Mouse (Mus musculus) limb, embryonic 13.5 days (tissue): ENCODE measurements around the gene Acacb. TPM values are rescaled to one million over a fixed set of nuclear protein-coding genes. Genes with fewer than 3 reads are reported as not detected.
A peak's percentile ranks its signal among the peaks of the same experiment; 100 is the strongest.

Experiments
- ATAC-seq: fragments of 200-750 bp; cut with Nextera tagmentation; 2 replicates; pipeline ENCODE4 v1.8.0; 2017; ENCODE audit warnings: low read depth, moderate number of reproducible peaks, moderate TSS enrichment; ENCODE audit not compliant: low FRiP score
- H3K27ac ChIP-seq: fragments of 300-500 bp; sonication (generic); 2 replicates; pipeline ENCODE4 v1.5.1; 2015; ENCODE audit warnings: inconsistent platforms, mild to moderate bottlenecking, moderate library complexity
- H3K27me3 ChIP-seq: fragments of 300-500 bp; sonication (generic); 2 replicates; pipeline ENCODE4 v1.6.1; 2015; ENCODE audit warnings: mild to moderate bottlenecking, inconsistent platforms
- H3K36me3 ChIP-seq: fragments of 300-500 bp; sonication (generic); 2 replicates; pipeline ENCODE4 v1.6.1; 2015; ENCODE audit warnings: inconsistent platforms, mild to moderate bottlenecking, moderate library complexity
- H3K4me1 ChIP-seq: fragments of 300-500 bp; sonication (generic); 2 replicates; pipeline ENCODE4 v1.6.1; 2015; ENCODE audit warnings: inconsistent platforms
- H3K4me2 ChIP-seq: fragments of 300-500 bp; sonication (generic); replicated peaks from 2 replicates; pipeline ENCODE4 v1.6.1; 2015; ENCODE audit warnings: inconsistent platforms, mild to moderate bottlenecking, moderate library complexity
- H3K4me3 ChIP-seq: fragments of 300-500 bp; sonication (generic); 2 replicates; pipeline ENCODE4 v1.5.1; 2015; ENCODE audit warnings: moderate library complexity, mild to moderate bottlenecking, inconsistent platforms
- H3K9ac ChIP-seq: fragments of 300-500 bp; sonication (generic); 2 replicates; pipeline ENCODE4 v1.6.1; 2015; ENCODE audit warnings: mild to moderate bottlenecking, inconsistent platforms
- H3K9me3 ChIP-seq: fragments of 300-500 bp; sonication (generic); 2 replicates; pipeline ENCODE4 v1.6.1; 2016; ENCODE audit warnings: inconsistent platforms
- WGBS: fragments of 180-500 bp; shearing (Covaris S2); methylation state at CpG from one replicate; pipeline ENCODE4 v1.1.7; 2015; 5-methylcytosine and 5-hydroxymethylcytosine counted together
- polyA plus RNA-seq: library from polyadenylated mRNA; unstranded; fragments of >200 nt; fragmentation: Nextera tagmentation; extraction: Ambion mirVana; gene quantifications from 2 replicates; pipeline ENCODE4 v1.2.1, GENCODE M21; 2015

Acacb gene
- polyA plus RNA-seq, 1 experiment from 2014 or later: 4.3 TPM

- Histone ChIP-seq H3K4me2 (no peak overlapping the region), H3K36me3 (no peaks in the 10 kb centered on the region), H3K9ac (no peak overlapping the region), H3K4me3 (no peak overlapping the region), H3K4me1 (no peaks in the 10 kb centered on the region), H3K27ac (no peak overlapping the region), H3K27me3 (no peaks in the 10 kb centered on the region), H3K9me3 (no peaks in the 10 kb centered on the region)
- 74% methylated on average over 6 of the region's 6 CpGs for WGBS
- no peak for ATAC-seq
These were observed 16.9 kb downstream of the Acacb start for GRCm38 (mm10) chr5:114163117-114163696.

- Histone ChIP-seq H3K4me3 (no peak overlapping the region), H3K4me1 (peaks cover 4% of the 10 kb centered on the region; the same call in 1 of the 2 replicates), H3K9me3 (no peaks in the 10 kb centered on the region), H3K27ac (no peak overlapping the region), H3K36me3 (no peaks in the 10 kb centered on the region), H3K27me3 (peaks cover 8% of the 10 kb centered on the region), H3K4me2 (no peak overlapping the region), H3K9ac (no peak overlapping the region)
- ATAC-seq: no peak
- 82% methylated on average over 7 of the region's 7 CpGs for WGBS
These were observed 24.0 kb downstream of the Acacb start for GRCm38 (mm10) chr5:114170345-114170744.

GRCm38 (mm10) chr5:114172936-114173335 is 26.6 kb downstream of the Acacb start:
- WGBS: 83% methylated on average over 3 of the region's 3 CpGs
- no peaks in the 10 kb centered on the region for H3K36me3 ChIP-seq
- no peak for ATAC-seq
- peaks cover 8% of the 10 kb centered on the region for H3K27me3 ChIP-seq
- H3K9me3 ChIP-seq: no peaks in the 10 kb centered on the region; the same call in 1 of the 2 replicates
- H3K4me2 ChIP-seq: no peak overlapping the region
- H3K4me1 ChIP-seq: peaks cover 9% of the 10 kb centered on the region
- H3K27ac ChIP-seq: no peak overlapping the region
- no peak overlapping the region for H3K9ac ChIP-seq
- H3K4me3 ChIP-seq: no peak overlapping the region

- ATAC-seq: no peak
- Histone ChIP-seq H3K27ac (no peak overlapping the region), H3K4me1 (peaks cover 9% of the 10 kb centered on the region), H3K27me3 (peaks cover 8% of the 10 kb centered on the region), H3K36me3 (no peaks in the 10 kb centered on the region), H3K4me3 (no peak overlapping the region), H3K9me3 (no peaks in the 10 kb centered on the region; the same call in 1 of the 2 replicates), H3K4me2 (no peak overlapping the region), H3K9ac (no peak overlapping the region)
- WGBS: 71% methylated on average over 7 of the region's 7 CpGs
These were observed 27.1 kb downstream of the Acacb start for GRCm38 (mm10) chr5:114173458-114173857.

GRCm38 (mm10) chr5:114173877-114174581 is 27.7 kb downstream of the Acacb start:
- 30% methylated on average over 16 of the region's 16 CpGs for WGBS

GRCm38 (mm10) chr5:114174639-114175038 is 28.3 kb downstream of the Acacb start:
- Histone ChIP-seq H3K4me1 (peaks cover 9% of the 10 kb centered on the region), H3K9ac (no peak overlapping the region), H3K27ac (no peak overlapping the region), H3K4me2 (peak overlapping the region; percentile 44), H3K36me3 (no peaks in the 10 kb centered on the region), H3K27me3 (peaks cover 8% of the 10 kb centered on the region), H3K9me3 (no peaks in the 10 kb centered on the region; the same call in 1 of the 2 replicates), H3K4me3 (no peak overlapping the region; the same call in 1 of the 2 replicates)
- no peak for ATAC-seq
- 13% methylated on average over 16 of the region's 16 CpGs for WGBS

More at GRCm38 (mm10) chr5:114173877-114174581, 27.7 kb downstream of the Acacb start:
- Histone ChIP-seq H3K27ac (no peak overlapping the region), H3K36me3 (no peaks in the 10 kb centered on the region), H3K4me3 (no peak overlapping the region), H3K9me3 (no peaks in the 10 kb centered on the region; the same call in 1 of the 2 replicates), H3K27me3 (peaks cover 8% of the 10 kb centered on the region), H3K4me2 (peak overlapping the region; percentile 44), H3K9ac (no peak overlapping the region), H3K4me1 (peaks cover 9% of the 10 kb centered on the region)
- no peak for ATAC-seq

- Histone ChIP-seq H3K9ac (peak overlapping the region; percentile 53), H3K27ac (no peak overlapping the region), H3K27me3 (peaks cover 8% of the 10 kb centered on the region), H3K36me3 (no peaks in the 10 kb centered on the region), H3K4me2 (peak overlapping the region; percentile 80), H3K9me3 (no peaks in the 10 kb centered on the region; the same call in 1 of the 2 replicates), H3K4me1 (peaks cover 9% of the 10 kb centered on the region), H3K4me3 (peak overlapping the region; percentile 53)
- peak; percentile 96 for ATAC-seq
- 0% methylated on average over 26 of the region's 26 CpGs for WGBS
These were observed 29.3 kb downstream of the Acacb start for GRCm38 (mm10) chr5:114175596-114176171.

GRCm38 (mm10) chr5:114176548-114177400 is 30.4 kb downstream of the Acacb start:
- Histone ChIP-seq H3K9ac (peak overlapping the region; percentile 53), H3K27me3 (peaks cover 8% of the 10 kb centered on the region), H3K4me3 (peak overlapping the region; percentile 53), H3K4me2 (peak overlapping the region; percentile 80), H3K27ac (no peak overlapping the region), H3K36me3 (no peaks in the 10 kb centered on the region), H3K9me3 (no peaks in the 10 kb centered on the region; the same call in 1 of the 2 replicates), H3K4me1 (peaks cover 9% of the 10 kb centered on the region)
- no peak for ATAC-seq
- 42% methylated on average over 8 of the region's 8 CpGs for WGBS

- Histone ChIP-seq H3K9me3 (no peaks in the 10 kb centered on the region; the same call in 1 of the 2 replicates), H3K36me3 (no peaks in the 10 kb centered on the region), H3K4me1 (peaks cover 9% of the 10 kb centered on the region), H3K4me3 (no peak overlapping the region), H3K27ac (no peak overlapping the region), H3K27me3 (peaks cover 8% of the 10 kb centered on the region), H3K9ac (no peak overlapping the region), H3K4me2 (no peak overlapping the region)
- 63% methylated on average over 4 of the region's 4 CpGs for WGBS
- no peak for ATAC-seq
These were observed 31.8 kb downstream of the Acacb start for GRCm38 (mm10) chr5:114177966-114178719.

- peaks cover 7% of the 10 kb centered on the region for H3K27me3 ChIP-seq
- 87% methylated on average over 11 of the region's 11 CpGs for WGBS
- H3K4me2 ChIP-seq: no peak overlapping the region
- H3K27ac ChIP-seq: no peak overlapping the region
- H3K9ac ChIP-seq: no peak overlapping the region
- H3K36me3 ChIP-seq: no peaks in the 10 kb centered on the region
- no peak for ATAC-seq
- no peaks in the 10 kb centered on the region; the same call in 1 of the 2 replicates for H3K9me3 ChIP-seq
- H3K4me1 ChIP-seq: peaks cover 8% of the 10 kb centered on the region
- no peak overlapping the region for H3K4me3 ChIP-seq
These were observed 33.2 kb downstream of the Acacb start for GRCm38 (mm10) chr5:114179541-114179940.

GRCm38 (mm10) chr5:114183493-114183892 is 37.2 kb downstream of the Acacb start:
- ATAC-seq: no peak
- WGBS: 91% methylated on average over 2 of the region's 2 CpGs
- H3K27ac ChIP-seq: no peak overlapping the region

More at GRCm38 (mm10) chr5:114183493-114183892, 37.2 kb downstream of the Acacb start:
- Histone ChIP-seq H3K9me3 (no peaks in the 10 kb centered on the region), H3K4me2 (no peak overlapping the region), H3K27me3 (no peaks in the 10 kb centered on the region), H3K36me3 (no peaks in the 10 kb centered on the region), H3K9ac (no peak overlapping the region), H3K4me3 (no peak overlapping the region), H3K4me1 (no peaks in the 10 kb centered on the region)
